Mouse (Mus musculus): ENCODE data around the gene Erlin1.

Erlin1 gene

DNA sequence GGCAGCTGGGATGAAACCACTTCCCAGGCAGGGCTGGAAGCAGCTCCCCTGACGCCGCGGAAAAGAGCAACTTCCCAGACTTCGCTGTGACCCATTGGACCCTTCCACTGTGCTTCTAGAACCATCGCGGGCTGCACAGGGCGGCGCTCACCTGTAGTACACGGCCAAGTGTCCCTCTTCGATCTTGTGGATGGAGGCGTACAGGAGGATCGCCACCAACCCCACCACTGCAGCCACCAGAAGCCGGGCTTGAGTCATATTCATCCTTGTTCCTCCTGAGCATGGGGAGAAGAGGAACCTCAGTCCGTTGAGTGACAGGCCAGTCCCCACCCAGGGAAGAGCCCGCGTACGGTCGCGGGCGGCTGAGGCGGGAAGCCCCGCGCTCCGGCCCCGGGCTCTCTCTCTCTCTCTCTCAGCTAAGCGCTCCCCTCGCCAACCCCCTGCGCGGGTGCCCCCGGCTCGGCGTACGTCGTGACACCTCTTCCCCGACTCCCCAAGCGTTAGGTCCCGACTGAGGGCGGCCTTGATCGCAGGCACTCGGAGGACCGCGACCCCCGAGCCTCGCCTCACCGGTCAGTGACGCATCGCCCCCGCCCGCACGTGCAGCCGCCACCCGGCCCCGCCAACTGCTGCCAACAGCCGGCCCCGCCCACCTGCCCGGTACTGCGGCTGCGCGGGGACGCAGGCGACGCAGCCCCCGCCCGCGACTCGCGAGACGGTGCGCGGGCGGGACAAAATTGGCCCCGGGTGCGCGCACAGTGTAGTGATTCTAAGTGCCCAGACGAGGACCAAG, at the start of gene Erlin1:
TSS of gene Erlin1 (minus strand) at position 665 of the 793 bp plus-strand sequence.
- peak; percentile 89 for DNase-seq (ENCODE audit: extremely low spot score, low spot score)

DNA sequence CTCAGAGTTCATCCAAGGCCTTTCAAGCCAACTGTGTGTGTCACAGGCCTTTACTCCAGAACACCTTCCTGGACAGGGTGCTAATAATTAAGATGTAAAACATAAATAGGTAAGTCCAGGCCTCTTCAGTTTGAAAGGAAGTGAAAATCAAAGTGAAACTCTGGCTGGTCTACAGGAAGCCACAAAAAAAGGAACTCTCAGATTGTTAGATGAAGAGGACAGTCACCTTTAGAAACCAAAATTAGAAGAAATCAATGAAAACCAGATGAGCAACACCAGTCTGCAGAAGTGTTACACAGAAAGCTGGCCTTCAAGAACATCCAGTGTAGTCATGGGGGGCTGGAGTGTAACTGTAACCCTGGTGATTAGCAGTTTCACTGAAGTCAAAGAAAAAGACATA, 48.2 kb upstream of the Erlin1 start:
- DNase-seq (ENCODE audit: extremely low spot score, low spot score), result no peak

DNA sequence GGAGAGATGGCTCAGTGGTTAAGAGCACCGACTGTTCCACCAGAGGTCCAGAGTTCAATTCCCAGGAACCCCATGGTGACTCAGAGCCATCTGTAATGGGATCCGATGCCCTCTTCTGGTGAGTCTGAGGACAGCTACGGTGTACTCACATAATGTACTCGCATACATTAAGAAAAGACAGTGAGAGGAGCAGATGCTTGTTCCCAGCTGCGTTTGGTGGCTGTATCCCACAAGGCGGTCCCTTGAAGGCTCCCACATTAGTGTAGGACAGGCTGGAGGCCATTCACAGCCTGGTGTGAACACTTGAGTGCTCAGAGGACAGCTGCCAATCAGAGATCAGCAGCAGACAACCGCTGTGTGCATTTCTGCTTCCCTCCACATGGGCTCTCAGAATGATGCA, 42.1 kb upstream of the Erlin1 start:
- peak; percentile 30 for DNase-seq (ENCODE audit: extremely low spot score, low spot score)

DNA sequence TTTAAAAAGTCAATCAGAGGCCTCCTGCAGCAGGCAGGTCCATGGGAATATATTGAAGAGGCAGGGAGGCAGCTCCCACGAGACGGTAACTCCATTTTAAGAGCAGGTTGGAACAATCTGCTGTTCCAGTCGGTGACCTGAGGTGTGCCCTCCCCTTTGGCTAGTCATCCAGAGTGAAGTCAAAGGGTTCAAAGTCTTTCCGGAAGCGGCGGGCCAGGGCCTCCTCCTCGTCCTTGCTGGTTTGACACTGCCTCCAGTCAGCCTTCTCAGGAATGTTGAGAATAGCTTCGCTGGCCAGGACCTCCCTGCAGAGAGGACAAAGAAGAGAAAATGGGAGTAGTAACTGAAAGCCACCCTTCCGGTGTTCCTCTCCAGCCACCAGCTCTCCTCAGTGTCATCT, 40.8 kb upstream of the Erlin1 start:
- no peak for DNase-seq (ENCODE audit: extremely low spot score, low spot score)

DNA sequence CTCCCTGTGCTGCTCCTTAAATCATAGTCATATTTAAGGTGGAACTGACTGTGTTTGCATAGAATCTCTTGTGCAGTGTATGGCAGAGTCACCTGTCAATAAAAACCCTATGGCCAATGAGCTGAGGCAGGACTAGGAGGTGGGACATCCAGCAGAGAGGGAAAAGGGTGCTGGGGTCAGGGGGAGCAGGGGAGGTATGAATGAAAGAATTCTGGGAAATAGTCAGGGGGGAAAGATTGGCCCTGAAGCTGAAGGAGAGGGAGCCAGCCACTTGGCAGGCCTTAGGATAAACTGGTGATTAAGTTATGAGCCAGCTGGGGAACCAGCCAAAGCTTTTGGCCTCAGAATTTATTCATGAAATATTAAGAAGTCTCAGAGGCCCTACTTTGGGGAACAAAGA, 39.4 kb upstream of the Erlin1 start:
- no peak for DNase-seq (ENCODE audit: extremely low spot score, low spot score)

DNA sequence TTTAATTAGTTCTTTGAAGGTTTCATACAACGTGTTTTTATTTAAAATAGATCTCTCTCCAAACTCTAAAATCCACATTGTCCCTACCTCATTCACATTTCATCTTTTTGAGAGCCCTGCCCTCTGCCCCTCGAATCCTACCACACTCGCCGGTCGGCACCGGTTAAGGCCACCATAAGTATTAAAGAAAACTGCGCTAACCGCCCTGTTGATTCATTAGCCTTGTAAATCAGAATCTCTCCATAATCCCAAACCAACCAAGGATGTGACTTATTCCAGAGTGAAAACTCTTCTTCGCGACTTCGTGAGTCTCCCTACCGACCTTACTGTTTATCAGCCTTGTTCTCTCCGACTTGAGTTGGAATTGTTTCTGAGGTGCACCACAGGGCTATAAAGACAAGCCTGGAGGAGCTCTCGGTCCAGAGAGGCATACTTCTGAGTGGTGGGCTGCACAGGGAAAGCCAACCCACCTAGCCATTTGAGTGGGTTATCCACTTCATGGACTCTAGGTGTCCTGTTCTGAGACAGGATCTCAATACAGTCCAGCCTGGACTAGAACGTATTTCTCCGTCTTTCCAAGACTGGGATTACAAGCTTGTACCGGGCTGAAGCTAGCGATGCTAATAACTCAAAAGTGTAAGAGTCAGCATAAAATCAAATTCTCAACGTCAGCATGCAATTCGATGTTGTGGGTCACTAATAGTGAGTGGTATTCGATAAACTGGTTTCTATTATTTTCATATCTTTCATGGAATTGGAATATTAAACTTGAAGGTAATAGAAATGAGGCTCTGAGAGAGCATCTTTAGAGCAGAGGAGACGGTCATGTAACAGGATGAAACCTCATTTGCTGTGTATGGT, 38.3 kb upstream of the Erlin1 start:
- DNase-seq (ENCODE audit: extremely low spot score, low spot score), result peak; percentile 23

DNA sequence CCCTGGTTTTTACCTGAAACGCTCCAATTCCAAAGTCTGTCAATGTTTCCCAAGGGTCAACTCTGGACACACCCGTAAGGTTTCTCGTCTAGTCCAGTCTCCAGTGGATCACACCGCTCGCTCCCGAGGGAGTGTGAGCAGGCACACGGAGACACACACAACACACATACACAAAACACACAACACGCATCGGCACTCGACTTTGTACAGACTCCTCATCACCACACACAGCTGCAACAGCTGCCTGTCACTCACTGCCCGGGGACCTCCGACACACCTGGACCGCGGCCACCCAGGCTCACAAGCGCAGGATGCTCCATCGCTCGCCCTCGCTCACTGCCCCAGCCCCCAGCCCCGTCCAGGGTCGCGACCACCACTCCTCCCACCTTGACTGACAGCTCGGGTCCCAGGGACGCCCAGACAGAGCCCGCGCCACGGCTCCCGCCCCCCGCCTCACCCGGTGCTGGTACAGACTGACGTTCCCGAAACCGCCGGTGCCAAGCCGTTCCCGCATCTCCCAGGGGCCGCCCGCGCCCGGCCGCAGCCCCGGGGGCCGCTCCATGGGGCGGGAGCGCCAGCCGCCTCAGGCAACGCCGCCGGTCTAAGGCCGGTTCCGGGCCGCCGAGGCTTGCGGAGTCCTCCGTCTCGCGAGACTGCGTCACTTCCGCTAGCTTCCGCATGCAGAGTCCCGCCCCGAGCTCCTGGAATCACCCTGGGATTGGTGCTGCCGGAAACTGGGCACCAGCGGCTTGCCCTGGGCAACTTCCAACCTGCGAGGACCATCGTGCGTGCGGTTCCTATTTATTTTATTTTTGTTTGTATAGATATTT, 37.5 kb upstream of the Erlin1 start, which contains the start of gene Chuk:
TSS of gene Chuk (minus strand) at position 650 of the 830 bp plus-strand sequence.
- DNase-seq (ENCODE audit: extremely low spot score, low spot score), result peak; percentile 96

DNA sequence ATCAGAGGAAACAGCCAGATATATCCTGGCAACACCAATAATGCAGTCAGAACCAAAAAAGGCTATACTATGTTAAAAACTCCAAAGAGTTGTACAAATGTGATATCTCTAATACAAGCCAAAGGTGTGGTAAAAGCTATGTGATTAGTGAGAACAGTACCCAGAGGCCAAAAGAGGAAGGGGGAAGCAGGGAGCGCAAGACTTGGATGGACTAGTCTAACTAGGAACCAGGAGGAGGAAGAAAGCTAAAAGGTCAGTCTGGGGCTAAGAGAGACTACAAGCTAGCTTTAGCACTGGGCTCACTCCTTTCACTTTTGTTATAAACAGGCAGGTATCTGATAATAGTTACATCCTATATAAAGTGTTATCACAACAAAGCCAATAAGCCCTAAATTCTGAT, 34.8 kb upstream of the Erlin1 start:
- DNase-seq (ENCODE audit: extremely low spot score, low spot score), result no peak

DNA sequence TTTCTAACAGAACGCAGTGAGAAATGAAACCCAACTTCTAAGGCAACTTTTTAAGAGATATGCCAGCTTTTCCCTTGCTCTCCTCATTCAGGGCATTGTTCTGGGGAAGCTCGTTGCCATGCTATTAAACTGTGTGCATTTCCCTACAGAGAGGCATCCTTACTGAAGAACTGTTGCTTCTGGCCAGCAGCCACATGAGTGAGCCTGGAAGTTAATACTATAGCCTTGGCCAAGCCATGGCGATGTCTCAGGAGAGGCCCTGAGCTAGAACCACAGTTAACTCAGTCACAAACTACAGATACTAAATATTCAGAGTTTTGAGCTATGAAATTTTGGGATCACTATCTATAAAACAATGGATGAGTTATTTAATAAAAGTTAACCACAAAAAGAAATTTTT, 33.4 kb upstream of the Erlin1 start:
- no peak for DNase-seq (ENCODE audit: extremely low spot score, low spot score)

DNA sequence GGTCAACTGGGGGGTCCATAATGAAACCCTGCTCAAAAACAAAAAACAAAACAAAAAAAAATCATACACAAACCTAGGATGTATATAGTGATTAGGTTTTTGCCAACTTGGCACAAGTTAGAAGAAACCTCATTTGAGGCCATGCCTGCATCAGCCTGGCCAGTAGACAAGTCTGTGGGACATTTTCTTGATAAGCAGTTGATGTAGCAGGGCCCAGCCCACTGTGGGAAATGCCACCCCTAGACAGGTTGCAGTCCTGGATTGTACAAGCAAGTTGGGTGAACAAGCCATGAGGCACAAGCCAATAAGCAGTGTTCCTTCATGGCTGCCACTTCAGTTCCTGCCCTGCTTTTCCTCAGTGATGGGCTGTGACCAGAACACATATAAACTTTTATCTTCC, 31.3 kb upstream of the Erlin1 start:
- DNase-seq (ENCODE audit: extremely low spot score, low spot score), result no peak

DNA sequence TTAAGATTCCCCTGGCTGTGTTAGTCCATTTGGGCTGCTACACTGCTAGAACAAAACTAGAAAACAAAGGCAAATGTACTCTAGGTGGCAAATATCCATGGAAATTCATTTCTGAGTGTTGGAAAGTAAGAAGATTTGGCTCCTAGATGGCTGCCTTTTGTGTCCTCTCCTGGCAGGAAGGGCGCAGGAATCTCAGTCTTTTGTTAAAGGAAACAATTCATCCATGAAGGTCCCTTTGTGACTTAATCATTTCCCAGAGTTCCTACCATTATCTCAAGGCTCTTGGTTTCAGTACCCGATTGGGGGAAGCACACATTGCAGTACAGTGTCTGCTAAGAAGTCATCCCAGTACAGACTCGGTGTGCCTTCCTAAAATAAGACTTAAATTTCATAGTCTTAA, 16.7 kb upstream of the Erlin1 start:
- DNase-seq (ENCODE audit: extremely low spot score, low spot score), result no peak

DNA sequence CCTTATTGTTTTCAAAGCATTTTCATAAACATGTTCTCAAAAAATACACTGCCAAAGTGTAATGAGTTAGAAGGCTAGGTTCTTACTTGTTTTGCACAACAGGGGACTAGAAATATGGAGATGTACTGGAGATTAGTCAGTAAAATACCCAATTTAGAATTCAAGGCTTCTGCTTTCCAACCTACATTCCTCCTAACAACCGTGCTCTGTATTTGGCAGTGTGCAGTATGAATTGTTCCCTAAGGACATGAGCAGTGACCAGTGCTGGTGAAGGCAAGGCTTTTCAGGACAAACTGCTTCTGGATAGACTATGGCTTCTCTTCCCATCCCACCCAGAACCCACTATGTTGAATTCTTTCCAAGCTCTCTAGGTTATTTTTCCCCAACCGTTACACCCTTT, 11.3 kb upstream of the Erlin1 start:
- no peak for DNase-seq (ENCODE audit: extremely low spot score, low spot score)

DNA sequence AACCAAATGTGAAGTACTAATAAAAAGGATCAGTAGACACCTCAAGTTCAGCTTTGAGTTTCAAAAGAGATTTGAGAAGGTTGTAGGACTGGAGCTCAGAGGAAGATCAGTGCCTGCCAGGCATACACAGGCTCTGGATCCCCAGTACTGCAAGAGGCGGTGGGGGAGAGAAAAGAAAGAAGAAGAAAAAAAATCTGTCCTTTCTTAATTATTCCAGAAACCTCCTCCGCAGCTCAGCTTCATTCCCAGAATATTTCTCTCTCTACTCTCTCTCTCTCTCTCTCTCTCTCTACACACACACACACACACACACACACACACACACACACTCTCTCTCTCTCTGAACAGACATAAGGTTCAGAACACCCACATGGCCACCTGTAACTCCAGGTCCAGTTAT, 10.4 kb upstream of the Erlin1 start:
- no peak for DNase-seq (ENCODE audit: extremely low spot score, low spot score)

DNA sequence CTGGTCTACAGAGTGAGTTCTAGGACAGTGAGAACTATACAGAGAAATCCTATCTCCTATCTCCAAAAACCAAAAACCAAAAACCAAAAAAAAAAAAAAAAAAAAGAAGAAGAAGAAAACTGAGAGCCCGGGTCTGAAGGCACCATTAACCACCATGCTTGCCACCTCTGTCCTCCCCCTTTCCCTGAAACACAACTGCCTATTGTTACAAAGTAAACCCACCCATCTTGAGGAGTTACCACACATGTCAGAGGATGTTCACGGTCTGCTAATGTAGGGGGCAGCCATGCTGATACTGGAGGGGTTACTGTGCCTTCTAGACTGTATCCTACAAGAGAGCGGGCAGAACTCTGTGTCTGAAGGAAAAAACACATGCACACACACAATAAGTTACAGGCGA, 7.4 kb upstream of the Erlin1 start:
- no peak for DNase-seq (ENCODE audit: extremely low spot score, low spot score)

DNA sequence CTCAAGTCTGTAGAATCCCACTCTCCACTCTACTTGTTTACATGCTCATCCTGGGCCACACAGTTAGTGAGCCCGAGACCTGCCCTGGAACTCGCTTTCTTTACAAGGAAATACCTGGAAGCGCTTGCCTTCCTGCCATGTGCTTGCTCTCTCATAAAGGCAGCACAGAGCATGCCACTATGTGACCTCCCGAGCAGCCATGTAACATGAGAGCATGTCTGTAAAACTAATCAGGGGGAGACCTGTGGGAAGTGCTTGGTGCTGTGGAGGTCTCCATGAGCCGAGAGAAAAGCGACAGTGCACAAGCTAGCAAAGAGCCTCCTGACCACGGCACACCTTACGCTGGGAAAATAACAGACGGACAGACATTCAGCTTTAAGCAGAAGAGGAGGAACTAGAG, 6.9 kb upstream of the Erlin1 start:
- peak; percentile 26 for DNase-seq (ENCODE audit: extremely low spot score, low spot score)

DNA sequence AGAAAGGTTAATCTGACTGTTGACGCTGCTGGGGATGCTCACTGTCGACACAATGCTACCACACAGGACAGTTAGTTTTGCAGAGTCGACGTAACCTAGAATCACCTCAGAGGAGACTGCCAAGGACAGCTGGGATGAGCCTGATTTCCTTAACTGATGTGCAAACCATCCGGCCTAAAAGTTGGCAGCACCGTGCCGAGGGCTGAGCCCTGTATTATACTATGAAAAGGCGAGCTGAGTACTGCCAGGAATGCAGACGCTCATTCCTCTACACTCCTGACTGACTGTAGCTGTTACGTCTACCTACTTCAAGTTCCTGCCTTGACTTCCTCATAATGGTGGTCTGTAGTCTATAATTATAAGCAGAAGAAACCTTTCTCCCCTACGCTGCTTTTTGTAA, 5.4 kb upstream of the Erlin1 start:
- no peak for DNase-seq (ENCODE audit: extremely low spot score, low spot score)

DNA sequence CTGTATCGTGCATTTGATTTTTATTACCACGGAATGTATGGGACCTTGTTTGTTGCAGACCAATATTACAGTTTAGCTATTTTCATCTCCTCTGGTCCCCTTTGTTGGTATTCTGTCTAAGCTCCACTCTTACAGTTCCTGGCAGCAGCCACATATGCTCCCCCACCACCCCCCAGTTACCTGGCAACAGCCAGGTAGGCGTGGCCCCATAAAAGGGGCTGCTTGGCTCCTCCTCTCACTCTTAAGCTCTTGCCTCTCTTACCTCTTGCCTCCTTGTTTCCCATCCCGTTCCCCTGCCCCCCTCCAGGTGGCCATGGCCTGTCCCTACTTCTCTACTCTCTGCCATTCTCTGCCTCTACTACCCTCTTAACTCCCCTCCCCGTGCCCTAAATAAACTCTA, 1.6 kb upstream of the Erlin1 start:
- no peak for DNase-seq (ENCODE audit: extremely low spot score, low spot score)

DNA sequence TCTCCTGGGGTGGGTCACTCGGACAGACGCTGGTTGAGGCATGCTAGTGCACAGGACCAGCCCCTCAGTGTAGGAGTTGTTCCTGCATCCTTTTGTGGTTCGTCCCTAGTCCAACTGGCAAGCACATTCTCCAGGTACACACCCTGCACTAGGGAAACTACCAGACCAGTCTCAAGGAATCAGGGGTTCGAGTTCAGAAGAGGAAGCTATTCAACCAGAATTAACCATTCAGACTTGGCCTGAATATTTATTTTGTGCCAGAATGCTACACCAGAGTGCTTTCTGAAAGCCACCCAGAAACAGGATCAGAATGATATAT, 288 bp upstream of the Erlin1 start:
- no peak for DNase-seq (ENCODE audit: extremely low spot score, low spot score)

DNA sequence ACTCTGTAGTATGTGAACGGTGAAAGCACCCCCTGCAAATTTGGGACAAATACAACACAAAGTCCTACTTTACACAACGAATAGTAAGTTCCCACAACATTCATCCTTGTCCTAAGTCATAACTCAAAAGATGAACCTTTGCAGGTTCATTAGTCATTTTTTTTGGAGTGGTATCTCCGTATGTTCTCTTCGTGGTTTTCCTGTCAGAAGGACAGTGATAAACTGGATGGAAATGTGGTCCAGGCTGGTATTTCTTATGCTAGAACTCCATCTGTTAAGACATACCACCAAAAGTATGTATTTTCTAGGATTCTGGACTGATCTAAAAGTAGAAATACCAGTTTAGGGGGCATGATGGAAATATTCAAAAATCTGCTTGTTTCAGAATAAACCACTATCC, 1.4 kb downstream of the Erlin1 start:
- DNase-seq (ENCODE audit: extremely low spot score, low spot score), result no peak

DNA sequence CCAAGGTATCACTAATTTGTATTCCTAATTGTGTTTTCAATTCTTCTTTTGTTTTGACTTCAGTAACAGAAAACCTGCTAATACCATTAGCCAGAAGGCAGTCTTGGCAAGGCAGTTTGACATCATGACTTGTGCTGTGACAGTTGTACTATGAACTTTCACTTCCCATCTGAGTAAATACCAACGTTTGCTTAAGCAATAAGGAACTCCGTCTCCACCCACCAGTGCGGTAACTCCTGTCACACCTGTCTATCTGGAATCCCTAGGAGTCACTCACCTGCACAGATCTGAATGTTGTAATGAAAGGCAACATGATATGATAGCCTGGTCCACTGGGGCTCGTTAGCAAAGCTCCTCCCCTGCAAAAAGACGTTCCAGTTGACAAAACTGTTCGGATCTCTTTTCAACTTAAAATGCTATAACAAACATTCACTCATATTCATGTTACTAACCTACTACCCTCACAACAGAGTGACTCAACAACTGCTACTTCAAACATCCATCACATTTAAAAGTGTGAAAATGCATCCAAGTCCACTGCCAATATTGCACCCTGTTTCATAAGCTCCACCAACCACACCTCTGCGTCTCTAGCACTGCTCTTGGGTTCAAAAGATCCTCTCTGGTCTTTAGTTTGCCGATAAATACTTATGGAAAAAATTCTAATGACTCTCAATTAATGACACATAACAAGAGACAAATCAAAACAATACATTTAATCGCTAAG, 2.1 kb downstream of the Erlin1 start:
- DNase-seq (ENCODE audit: extremely low spot score, low spot score), result no peak

DNA sequence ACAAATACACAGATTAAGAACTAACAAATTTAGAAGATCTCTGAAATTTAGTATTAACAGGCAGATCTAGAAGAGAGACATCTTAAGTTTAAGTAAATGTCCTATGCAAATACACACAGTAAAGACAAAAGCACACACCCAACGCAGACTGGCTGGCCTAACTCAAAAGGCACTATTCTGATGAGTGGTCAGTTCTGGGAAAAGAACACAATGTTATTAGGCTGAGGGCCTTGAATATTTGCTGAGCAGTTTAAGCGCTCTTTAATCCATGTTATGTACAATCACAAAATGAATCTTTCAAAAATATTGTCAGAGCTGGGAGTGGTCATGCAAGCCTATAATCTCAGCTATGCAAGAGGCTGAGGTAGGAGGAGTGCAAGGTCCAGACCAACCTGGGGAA, 4.9 kb downstream of the Erlin1 start:
- DNase-seq (ENCODE audit: extremely low spot score, low spot score), result no peak

All from neural tube, embryonic 10.5 days (tissue).